Mouse (Mus musculus): ENCODE measurements around the gene Pcdh9. TPM values are rescaled to one million over a fixed set of nuclear protein-coding genes. Genes with fewer than 3 reads are reported as not detected.
A peak's percentile ranks its signal among the peaks of the same experiment; 100 is the strongest.

Gene Pcdh9
- polyA plus RNA-seq, 1 experiment from 2014 or later: 24.1 TPM

DNA sequence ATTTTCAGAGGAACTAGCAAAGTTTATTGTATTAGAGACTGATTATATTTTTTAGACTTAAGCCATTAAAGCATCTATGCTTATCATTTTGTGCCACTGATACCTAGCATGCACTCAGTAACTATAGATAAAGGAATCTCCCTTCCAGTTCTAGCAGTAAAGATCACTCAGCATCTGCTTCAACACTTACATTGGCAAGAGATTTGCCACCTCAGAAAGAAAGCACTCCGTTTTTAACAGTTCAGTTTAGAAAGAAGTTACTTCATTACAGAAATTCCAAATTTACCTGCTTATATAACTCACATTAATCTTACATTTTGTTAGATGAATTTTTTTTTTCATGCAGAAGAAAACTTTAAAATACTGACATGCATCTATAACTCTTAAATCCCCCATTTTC, 266.3 kb downstream of the Pcdh9 start:
- WGBS: 85% methylated on average over 1 of the region's 1 CpGs
- no peaks in the 10 kb centered on the region for H3K27me3 ChIP-seq (ENCODE audit: low read depth, poor library complexity, severe bottlenecking)

DNA sequence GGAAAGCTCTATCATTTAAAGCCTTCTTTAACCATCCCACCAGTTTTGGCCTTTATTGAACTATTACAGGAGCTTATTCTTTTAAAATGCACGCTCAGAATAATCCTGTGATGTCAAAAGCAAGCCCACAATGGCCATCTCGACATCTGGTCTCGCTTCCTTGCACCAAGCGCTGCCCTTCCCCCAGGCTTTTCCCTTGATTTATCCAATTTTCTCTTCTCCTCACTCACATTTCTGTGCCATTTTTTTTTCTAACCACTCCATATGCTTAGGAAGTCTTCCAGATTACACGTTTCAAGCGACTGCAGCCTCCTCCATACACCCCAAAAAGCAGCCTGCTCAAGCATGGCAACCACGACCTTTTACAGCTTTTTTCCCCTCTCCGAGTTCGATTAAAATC, 269.3 kb downstream of the Pcdh9 start:
- Histone ChIP-seq H3K9me3 (replicated peaks) (no peaks in the 10 kb centered on the region), H3K36me3 (no peaks in the 10 kb centered on the region), H3K4me3 (no peak overlapping the region), H3K27ac (replicated peaks) (peak overlapping the region; percentile 55; the same call in 1 of the 2 replicates), H3K27me3 (ENCODE audit: low read depth, poor library complexity, severe bottlenecking) (no peaks in the 10 kb centered on the region), H3K4me1 (peaks cover 7% of the 10 kb centered on the region)
- DNase-seq (ENCODE audit: low spot score): peak; percentile 13
- WGBS: 54% methylated on average over 9 of the region's 9 CpGs

More for the DNA sequence above, 266.3 kb downstream of the Pcdh9 start:
- DNase-seq (ENCODE audit: low spot score): no peak
- H3K4me3 ChIP-seq: no peak overlapping the region
- H3K9me3 ChIP-seq (replicated peaks): no peaks in the 10 kb centered on the region
- H3K27ac ChIP-seq (replicated peaks): no peak overlapping the region
- peaks cover 7% of the 10 kb centered on the region for H3K4me1 ChIP-seq
- no peaks in the 10 kb centered on the region for H3K36me3 ChIP-seq

- Histone ChIP-seq H3K9me3 (replicated peaks) (no peaks in the 10 kb centered on the region), H3K36me3 (no peaks in the 10 kb centered on the region), H3K27ac (replicated peaks) (no peak overlapping the region), H3K27me3 (ENCODE audit: low read depth, poor library complexity, severe bottlenecking) (no peaks in the 10 kb centered on the region), H3K4me1 (no peaks in the 10 kb centered on the region), H3K4me3 (no peak overlapping the region)
- 90% methylated on average over 3 of the region's 3 CpGs for WGBS
- DNase-seq (ENCODE audit: low spot score): no peak
These were observed 282.9 kb downstream of the Pcdh9 start for GRCm38 (mm10) chr14:93607546-93607945.

DNA sequence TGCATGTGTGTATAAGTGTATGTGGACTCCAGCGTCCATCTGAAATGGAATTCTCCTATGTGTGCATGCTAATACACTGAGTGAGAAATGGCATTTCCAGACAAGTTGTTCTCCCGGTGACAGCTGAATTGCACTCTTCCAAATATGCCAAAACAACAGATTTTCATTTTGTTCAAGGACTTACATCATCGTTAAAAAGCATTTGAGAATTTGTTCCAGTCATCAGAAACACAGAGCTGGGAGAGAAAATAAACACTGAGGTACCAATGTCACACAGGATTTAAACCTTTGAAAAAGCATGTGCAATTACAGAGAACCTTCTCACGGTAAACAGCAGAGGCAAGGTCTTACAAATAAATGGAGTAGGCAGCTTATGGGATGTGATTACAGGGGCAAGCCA, 290.5 kb downstream of the Pcdh9 start:
- Histone ChIP-seq H3K4me3 (no peak overlapping the region), H3K36me3 (no peaks in the 10 kb centered on the region), H3K4me1 (no peaks in the 10 kb centered on the region), H3K27me3 (ENCODE audit: low read depth, poor library complexity, severe bottlenecking) (no peaks in the 10 kb centered on the region), H3K9me3 (replicated peaks) (no peaks in the 10 kb centered on the region), H3K27ac (replicated peaks) (no peak overlapping the region)
- DNase-seq (ENCODE audit: low spot score): no peak
- WGBS: 81% methylated on average over 4 of the region's 4 CpGs

GRCm38 (mm10) chr14:93585432-93586024, 305.0 kb downstream of the Pcdh9 start:
- 61% methylated on average over 3 of the region's 3 CpGs for WGBS
- Histone ChIP-seq H3K4me1 (peaks cover 3% of the 10 kb centered on the region), H3K4me3 (no peak overlapping the region), H3K9me3 (replicated peaks) (no peaks in the 10 kb centered on the region), H3K27ac (replicated peaks) (no peak overlapping the region), H3K27me3 (ENCODE audit: low read depth, poor library complexity, severe bottlenecking) (no peaks in the 10 kb centered on the region), H3K36me3 (no peaks in the 10 kb centered on the region)
- no peak for DNase-seq (ENCODE audit: low spot score)

GRCm38 (mm10) chr14:93564361-93564760, 326.1 kb downstream of the Pcdh9 start:
- H3K27me3 ChIP-seq (ENCODE audit: low read depth, poor library complexity, severe bottlenecking): no peaks in the 10 kb centered on the region
- H3K27ac ChIP-seq (replicated peaks): no peak overlapping the region
- DNase-seq (ENCODE audit: low spot score): no peak
- H3K4me1 ChIP-seq: no peaks in the 10 kb centered on the region
- no peaks in the 10 kb centered on the region for H3K9me3 ChIP-seq (replicated peaks)
- WGBS: 79% methylated on average over 2 of the region's 2 CpGs
- no peak overlapping the region for H3K4me3 ChIP-seq
- H3K36me3 ChIP-seq: no peaks in the 10 kb centered on the region

DNA sequence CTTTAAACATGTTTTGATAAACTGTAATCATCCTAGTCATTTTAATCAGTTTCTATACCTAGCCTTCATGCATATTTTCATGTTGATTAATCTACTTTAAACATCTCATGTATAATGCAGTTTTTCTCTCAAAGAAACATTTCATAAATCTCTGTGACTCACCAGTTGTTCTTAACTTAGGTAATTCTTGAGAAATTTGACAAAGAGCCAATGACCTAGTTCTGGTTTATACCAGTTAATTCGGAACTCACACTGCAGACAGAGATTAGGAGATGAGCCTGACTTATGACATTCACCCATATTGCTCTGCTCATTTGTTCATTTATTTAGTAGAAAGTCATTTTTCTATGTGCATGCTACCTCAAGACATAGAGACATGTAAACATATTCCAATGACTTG, 328.9 kb downstream of the Pcdh9 start:
- Histone ChIP-seq H3K4me3 (no peak overlapping the region), H3K27me3 (ENCODE audit: low read depth, poor library complexity, severe bottlenecking) (no peaks in the 10 kb centered on the region)

DNA sequence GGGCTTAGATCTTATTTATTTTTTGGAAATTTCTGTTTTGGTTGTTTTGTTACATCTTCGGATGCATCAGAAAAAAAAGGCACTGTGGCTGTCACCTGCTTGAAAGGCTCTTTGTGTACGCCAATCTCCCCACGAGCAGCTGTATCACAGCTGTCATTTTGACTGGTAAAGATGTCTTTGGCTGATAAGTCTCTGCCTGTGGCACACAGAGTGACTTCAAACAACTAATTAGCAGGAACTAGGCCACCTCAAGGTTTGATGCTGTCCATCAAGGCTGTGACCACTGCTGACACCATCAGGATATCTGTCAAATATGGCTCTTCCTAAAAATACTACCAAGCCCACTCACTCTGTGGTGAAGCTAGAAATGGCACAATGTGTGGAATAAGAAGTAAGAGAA, 336.7 kb downstream of the Pcdh9 start:
- no peak for DNase-seq (ENCODE audit: low spot score)
- H3K4me3 ChIP-seq: no peak overlapping the region
- WGBS: 71% methylated on average over 3 of the region's 3 CpGs
- H3K9me3 ChIP-seq (replicated peaks): no peaks in the 10 kb centered on the region
- H3K27me3 ChIP-seq (ENCODE audit: low read depth, poor library complexity, severe bottlenecking): no peaks in the 10 kb centered on the region
- no peak overlapping the region for H3K27ac ChIP-seq (replicated peaks)
- no peaks in the 10 kb centered on the region for H3K36me3 ChIP-seq
- no peaks in the 10 kb centered on the region for H3K4me1 ChIP-seq

More for the DNA sequence above, 328.9 kb downstream of the Pcdh9 start:
- no peaks in the 10 kb centered on the region for H3K9me3 ChIP-seq (replicated peaks)
- no peaks in the 10 kb centered on the region for H3K36me3 ChIP-seq
- WGBS: 83% methylated on average over 1 of the region's 1 CpGs
- DNase-seq (ENCODE audit: low spot score): no peak
- H3K27ac ChIP-seq (replicated peaks): no peak overlapping the region
- H3K4me1 ChIP-seq: no peaks in the 10 kb centered on the region

DNA sequence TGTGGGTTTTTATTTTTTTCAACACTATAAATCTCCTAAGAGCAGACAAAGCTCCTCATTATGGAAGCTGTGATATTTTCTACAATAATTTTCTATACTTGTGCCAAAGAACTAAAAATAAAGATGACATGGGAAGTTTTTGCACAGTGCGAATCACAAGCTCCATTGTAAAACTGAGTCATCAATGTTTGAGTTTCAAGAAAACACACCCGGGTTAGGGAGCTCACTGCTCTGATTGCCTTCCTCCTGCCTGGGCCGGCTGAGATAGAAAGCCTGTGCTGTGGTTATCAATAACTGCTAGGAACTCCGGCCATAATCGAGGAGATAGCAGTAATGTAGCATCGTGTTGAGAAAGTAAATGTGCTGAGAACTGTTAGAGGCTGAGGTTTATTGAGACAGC, 344.9 kb downstream of the Pcdh9 start:
- no peak overlapping the region for H3K27ac ChIP-seq (replicated peaks)
- 92% methylated on average over 6 of the region's 6 CpGs for WGBS

DNA sequence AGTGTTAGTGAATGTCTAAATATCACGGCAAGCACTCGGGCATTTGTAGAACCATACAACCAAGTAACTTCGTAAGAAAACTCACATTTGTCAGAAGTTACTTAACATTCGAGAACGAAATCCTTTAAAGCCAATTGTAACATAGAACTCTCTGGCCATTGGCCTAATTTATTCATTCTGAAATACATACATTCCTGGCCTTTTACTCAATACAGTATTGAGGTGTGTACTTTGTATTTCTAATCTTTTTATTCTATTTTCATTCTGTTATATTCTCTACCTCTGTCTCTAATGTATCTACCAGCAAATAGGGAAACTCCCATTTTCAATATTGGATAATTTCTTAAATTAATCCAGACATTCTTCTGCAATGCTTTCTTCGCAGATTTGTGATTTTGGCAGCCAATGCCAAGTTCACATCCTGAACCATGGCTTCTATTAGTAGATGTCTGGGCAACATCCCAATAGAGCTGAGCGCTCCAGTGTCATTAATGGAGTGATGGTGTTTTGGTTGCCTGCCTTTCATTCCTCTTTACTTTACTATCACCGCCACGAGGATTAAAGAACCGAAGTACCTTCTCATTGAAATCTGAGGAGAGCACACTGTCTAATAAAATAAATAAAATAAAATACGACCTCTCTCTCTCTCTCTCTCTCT, 346.4 kb downstream of the Pcdh9 start:
- H3K4me3 ChIP-seq: no peak overlapping the region
- WGBS: 89% methylated on average over 11 of the region's 11 CpGs
- no peak for DNase-seq (ENCODE audit: low spot score)
- H3K4me1 ChIP-seq: no peaks in the 10 kb centered on the region
- H3K27ac ChIP-seq (replicated peaks): no peak overlapping the region
- no peaks in the 10 kb centered on the region for H3K27me3 ChIP-seq (ENCODE audit: low read depth, poor library complexity, severe bottlenecking)
- H3K9me3 ChIP-seq (replicated peaks): no peaks in the 10 kb centered on the region
- H3K36me3 ChIP-seq: no peaks in the 10 kb centered on the region

More for the DNA sequence above, 344.9 kb downstream of the Pcdh9 start:
- Histone ChIP-seq H3K27me3 (ENCODE audit: low read depth, poor library complexity, severe bottlenecking) (no peaks in the 10 kb centered on the region), H3K4me3 (no peak overlapping the region), H3K36me3 (no peaks in the 10 kb centered on the region), H3K4me1 (no peaks in the 10 kb centered on the region), H3K9me3 (replicated peaks) (no peaks in the 10 kb centered on the region)
- no peak for DNase-seq (ENCODE audit: low spot score)

DNA sequence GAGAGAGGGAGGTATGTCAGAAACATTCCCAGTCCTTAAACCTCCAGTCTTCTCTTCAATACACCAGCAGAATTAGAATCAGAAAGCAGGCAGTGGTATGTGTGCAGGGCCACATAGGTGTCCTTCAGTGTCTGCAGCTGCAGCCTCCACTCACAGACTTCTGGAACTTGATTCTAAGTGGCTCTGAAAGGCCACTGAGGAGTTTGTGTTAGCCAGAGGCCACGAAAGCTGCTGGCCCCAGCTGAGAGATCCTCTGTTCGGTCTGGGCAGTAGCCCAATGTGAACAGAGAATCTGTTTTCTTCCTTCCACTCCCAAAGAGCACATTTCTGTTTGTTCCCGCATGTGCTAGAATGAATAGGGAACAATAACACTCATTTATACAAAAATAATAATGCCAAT, 346.9 kb downstream of the Pcdh9 start:
- no peaks in the 10 kb centered on the region for H3K4me1 ChIP-seq
- 73% methylated on average over 3 of the region's 3 CpGs for WGBS
- no peak overlapping the region for H3K27ac ChIP-seq (replicated peaks)
- no peaks in the 10 kb centered on the region for H3K36me3 ChIP-seq
- H3K4me3 ChIP-seq: no peak overlapping the region
- no peaks in the 10 kb centered on the region for H3K27me3 ChIP-seq (ENCODE audit: low read depth, poor library complexity, severe bottlenecking)
- DNase-seq (ENCODE audit: low spot score): no peak
- no peaks in the 10 kb centered on the region for H3K9me3 ChIP-seq (replicated peaks)

- Histone ChIP-seq H3K4me3 (no peak overlapping the region), H3K27me3 (ENCODE audit: low read depth, poor library complexity, severe bottlenecking) (no peaks in the 10 kb centered on the region), H3K27ac (replicated peaks) (no peak overlapping the region), H3K4me1 (no peaks in the 10 kb centered on the region), H3K9me3 (replicated peaks) (no peaks in the 10 kb centered on the region), H3K36me3 (no peaks in the 10 kb centered on the region)
- 79% methylated on average over 4 of the region's 4 CpGs for WGBS
- DNase-seq (ENCODE audit: low spot score): no peak
These were observed 355.6 kb downstream of the Pcdh9 start for GRCm38 (mm10) chr14:93534928-93535327.

DNA sequence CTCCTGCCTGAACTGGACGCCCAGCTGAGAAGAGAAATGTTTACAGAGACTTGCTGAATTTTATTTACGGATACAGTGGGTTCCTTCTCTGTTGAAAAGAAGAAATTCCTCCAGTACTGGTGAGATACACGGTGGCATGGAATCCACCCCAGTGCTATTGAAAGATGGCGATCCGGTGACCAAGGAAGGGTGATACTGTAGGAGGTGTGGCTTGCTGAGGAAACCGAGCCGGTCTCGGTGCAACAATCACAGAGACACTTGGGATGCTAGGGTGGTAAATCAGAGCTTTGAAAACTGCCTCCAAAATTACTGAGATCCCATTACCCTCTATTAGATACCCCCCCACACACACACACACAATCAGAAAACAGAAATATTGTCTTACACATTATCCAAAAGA, 367.0 kb downstream of the Pcdh9 start:
- peaks cover 8% of the 10 kb centered on the region; the same call in 1 of the 2 replicates for H3K4me1 ChIP-seq
- H3K27ac ChIP-seq (replicated peaks): no peak overlapping the region
- H3K27me3 ChIP-seq (ENCODE audit: low read depth, poor library complexity, severe bottlenecking): no peaks in the 10 kb centered on the region
- 81% methylated on average over 8 of the region's 8 CpGs for whole genome bisulfite sequencing
- no peaks in the 10 kb centered on the region for H3K36me3 ChIP-seq
- no peak for DNase-seq (ENCODE audit: low spot score)
- H3K9me3 ChIP-seq (replicated peaks): no peaks in the 10 kb centered on the region
- no peak overlapping the region for H3K4me3 ChIP-seq

Data from midbrain, embryonic 10.5 days (tissue).